Mouse (Mus musculus) midbrain, embryonic 14.5 days (tissue): Measurements from ENCODE around the gene Chn2. TPM values are rescaled to one million over a fixed set of nuclear protein-coding genes. Genes with fewer than 3 reads are reported as not detected.

Experiments used
- ATAC-seq: fragments of 200-750 bp; cut with Nextera tagmentation; 2 replicates; pipeline ENCODE4 v1.8.0; 2017; ENCODE audit warnings: moderate number of reproducible peaks, moderate library complexity; ENCODE audit not compliant: low FRiP score, low TSS enrichment
- DNase-seq: peaks from one replicate; pipeline ENCODE4 v3.0.0-alpha.2; 2015
- H3K27ac ChIP-seq: fragments of 300-500 bp; sonication (generic); replicated peaks from 2 replicates; pipeline ENCODE4 v1.5.1; 2014; ENCODE audit warnings: mild to moderate bottlenecking, low read depth, low read length, moderate library complexity
- H3K27me3 ChIP-seq: fragments of 300-500 bp; sonication (generic); 2 replicates; pipeline ENCODE4 v1.6.1; 2014; ENCODE audit warnings: low read length, control low read depth, mixed read lengths; ENCODE audit not compliant: control insufficient read depth, insufficient read depth
- H3K36me3 ChIP-seq: fragments of 300-500 bp; sonication (generic); 2 replicates; pipeline ENCODE4 v1.6.1; 2014; ENCODE audit warnings: low read length, control low read depth; ENCODE audit not compliant: control insufficient read depth, insufficient read depth
- H3K4me1 ChIP-seq: fragments of 300-500 bp; sonication (generic); 2 replicates; pipeline ENCODE4 v1.6.1; 2014; ENCODE audit warnings: mild to moderate bottlenecking, antibody characterized with exemption, low read length, control low read depth; ENCODE audit not compliant: control insufficient read depth, insufficient read depth
- H3K4me2 ChIP-seq: fragments of 300-500 bp; sonication (generic); 2 replicates; pipeline ENCODE4 v1.6.1; 2014; ENCODE audit warnings: mild to moderate bottlenecking, low read length, moderate library complexity
- H3K4me3 ChIP-seq: fragments of 300-500 bp; sonication (generic); replicated peaks from 2 replicates; pipeline ENCODE4 v1.5.1; 2014; ENCODE audit warnings: low read depth, low read length
- H3K9ac ChIP-seq: fragments of 300-500 bp; sonication (generic); replicated peaks from 2 replicates; pipeline ENCODE4 v1.6.1; 2014; ENCODE audit warnings: mild to moderate bottlenecking, low read length, moderate library complexity
- H3K9me3 ChIP-seq: fragments of 300-500 bp; sonication (generic); 2 replicates; pipeline ENCODE4 v1.6.1; 2016; ENCODE audit warnings: low read length, control low read depth, mixed read lengths; ENCODE audit not compliant: control insufficient read depth
- WGBS: fragments of 180-500 bp; shearing (Covaris S2); extraction: QIAGEN DNeasy Blood & Tissue Kit; methylation state at CpG from one replicate; pipeline ENCODE4 v1.1.7; 2014; 5-methylcytosine and 5-hydroxymethylcytosine counted together
- polyA plus RNA-seq: library from polyadenylated mRNA; unstranded; fragments of >200 nt; fragmentation: Nextera tagmentation; extraction: Ambion mirVana; gene quantifications from 2 replicates; pipeline ENCODE4 v1.2.1, GENCODE M21; 2014

Gene Chn2
- polyA plus RNA-seq, 1 experiment from 2014 or later, result 40.6 TPM

GRCm38 (mm10) chr6:54332203-54332602 is 292.8 kb downstream of the Chn2 start:
- H3K4me3 ChIP-seq, result no peak overlapping the region
- no peaks in the 10 kb centered on the region for H3K9me3 ChIP-seq
- H3K27ac ChIP-seq, result no peak overlapping the region
- no peak overlapping the region for H3K9ac ChIP-seq
- ATAC-seq, result no peak
- peak; percentile 61 for DNase-seq
- WGBS, result 27% methylated on average over 8 of the region's 8 CpGs
- H3K36me3 ChIP-seq, result no peaks in the 10 kb centered on the region
- no peak overlapping the region for H3K4me2 ChIP-seq
- peaks cover 23% of the 10 kb centered on the region for H3K27me3 ChIP-seq
- H3K4me1 ChIP-seq, result peaks cover 31% of the 10 kb centered on the region

- 45% methylated on average over 11 of the region's 11 CpGs for WGBS
- no peaks in the 10 kb centered on the region for H3K9me3 ChIP-seq
- no peak for ATAC-seq
Measured at GRCm38 (mm10) chr6:54333116-54333651, 293.8 kb downstream of the Chn2 start.

GRCm38 (mm10) chr6:54333652-54334396 is 294.5 kb downstream of the Chn2 start:
- no peak overlapping the region for H3K4me2 ChIP-seq
- no peak overlapping the region for H3K4me3 ChIP-seq
- H3K9me3 ChIP-seq, result no peaks in the 10 kb centered on the region
- DNase-seq (peak; percentile 34), ATAC-seq (no peak)
- H3K9ac ChIP-seq, result no peak overlapping the region
- H3K36me3 ChIP-seq, result no peaks in the 10 kb centered on the region
- H3K4me1 ChIP-seq, result peaks cover 23% of the 10 kb centered on the region; the same call in 1 of the 2 replicates
- H3K27ac ChIP-seq, result no peak overlapping the region
- peaks cover 7% of the 10 kb centered on the region; the same call in 1 of the 2 replicates for H3K27me3 ChIP-seq
- 38% methylated on average over 9 of the region's 9 CpGs for WGBS

More at GRCm38 (mm10) chr6:54333116-54333651, 293.8 kb downstream of the Chn2 start:
- no peak overlapping the region for H3K9ac ChIP-seq
- H3K4me3 ChIP-seq, result no peak overlapping the region
- H3K36me3 ChIP-seq, result no peaks in the 10 kb centered on the region
- no peak overlapping the region for H3K4me2 ChIP-seq
- H3K27ac ChIP-seq, result no peak overlapping the region
- H3K4me1 ChIP-seq, result peaks cover 23% of the 10 kb centered on the region; the same call in 1 of the 2 replicates
- peaks cover 13% of the 10 kb centered on the region; the same call in 1 of the 2 replicates for H3K27me3 ChIP-seq
- no peak for DNase-seq

- H3K27me3 ChIP-seq, result no peaks in the 10 kb centered on the region; the same call in 1 of the 2 replicates
- no peak overlapping the region for H3K4me2 ChIP-seq
- no peaks in the 10 kb centered on the region for H3K9me3 ChIP-seq
- no peak overlapping the region for H3K27ac ChIP-seq
- WGBS, result 80% methylated on average over 6 of the region's 6 CpGs
- H3K9ac ChIP-seq, result no peak overlapping the region
- ATAC-seq (no peak), DNase-seq (no peak)
- peaks cover 10% of the 10 kb centered on the region; the same call in 1 of the 2 replicates for H3K4me1 ChIP-seq
- H3K36me3 ChIP-seq, result no peaks in the 10 kb centered on the region
- no peak overlapping the region for H3K4me3 ChIP-seq
Measured at GRCm38 (mm10) chr6:54337321-54337720, 298.0 kb downstream of the Chn2 start.

GRCm38 (mm10) chr6:54341133-54341532 is 301.8 kb downstream of the Chn2 start:
- Histone ChIP-seq H3K4me1 (no peaks in the 10 kb centered on the region), H3K27me3 (no peaks in the 10 kb centered on the region), H3K9ac (no peak overlapping the region), H3K36me3 (no peaks in the 10 kb centered on the region), H3K4me2 (no peak overlapping the region), H3K27ac (no peak overlapping the region), H3K9me3 (no peaks in the 10 kb centered on the region), H3K4me3 (no peak overlapping the region)
- WGBS, result 91% methylated on average over 5 of the region's 5 CpGs
- DNase-seq, result no peak
- ATAC-seq, result no peak

GRCm38 (mm10) chr6:54342223-54342622 is 302.9 kb downstream of the Chn2 start:
- Histone ChIP-seq H3K4me1 (no peaks in the 10 kb centered on the region), H3K27ac (no peak overlapping the region), H3K4me3 (no peak overlapping the region), H3K9ac (no peak overlapping the region), H3K27me3 (no peaks in the 10 kb centered on the region), H3K9me3 (no peaks in the 10 kb centered on the region), H3K36me3 (no peaks in the 10 kb centered on the region), H3K4me2 (no peak overlapping the region)
- WGBS, result 83% methylated on average over 10 of the region's 10 CpGs
- no peak for ATAC-seq
- no peak for DNase-seq

Other genes starting within 250 kb of the Chn2 start
- 8.4 and 12.8 TPM in 2 replicates for gene Tril, start 218.7 kb upstream of the Chn2 start, polyA plus RNA-seq
- 0.18 TPM in 1 of 2 replicates, not detected in the other for gene Cpvl, start 60.9 kb upstream of the Chn2 start, polyA plus RNA-seq